Mouse (Mus musculus): ENCODE data around the gene Tbc1d2. TPM values are rescaled to one million over a fixed set of nuclear protein-coding genes. Genes with fewer than 3 reads are reported as not detected.
A peak's percentile ranks its signal among the peaks of the same experiment; 100 is the strongest.

The Tbc1d2 gene
- polyA plus RNA-seq, 1 experiment = 3.0 TPM

DNA sequence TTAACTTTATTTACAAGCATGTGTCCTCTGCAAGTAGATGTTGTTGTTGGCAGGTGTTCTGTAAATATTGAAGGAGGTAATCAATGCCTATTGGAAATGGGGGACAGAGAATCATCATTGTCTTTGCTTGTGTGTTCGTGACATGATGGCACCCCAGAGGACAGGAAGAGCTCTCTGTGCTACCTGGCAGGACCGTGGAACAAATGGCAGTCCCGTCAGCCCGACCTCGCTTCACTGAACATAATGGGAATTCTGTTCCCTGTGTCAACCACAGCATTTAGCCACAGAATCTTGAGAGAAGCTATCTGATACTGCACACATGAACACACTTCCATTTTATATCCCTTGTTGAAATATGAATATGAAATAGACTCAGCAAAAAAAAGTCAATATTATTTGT is 8.9 kb upstream of the Tbc1d2 start:
- Histone ChIP-seq H3K27ac (ENCODE audit: insufficient read depth, low read length) (no peak overlapping the region), H3K4me1 (ENCODE audit: control insufficient read depth, insufficient read depth, low read length) (no peaks in the 10 kb centered on the region), H3K4me3 (replicated peaks; ENCODE audit: insufficient read depth, low read depth, low read length) (no peak overlapping the region), H3K27me3 (ENCODE audit: control insufficient read depth, insufficient read depth, low read length) (no peaks in the 10 kb centered on the region)
- no peak for DNase-seq
- TF ChIP-seq CTCF (IDR thresholded peaks at IDR 0.05; ENCODE audit: borderline replicate concordance, insufficient read depth, low read depth, low read length) (no peak), POLR2A (IDR thresholded peaks at IDR 0.05; ENCODE audit: borderline replicate concordance, insufficient read depth, low read length) (no peak)
- WGBS = 12% methylated on average over 5 of the region's 5 CpGs

DNA sequence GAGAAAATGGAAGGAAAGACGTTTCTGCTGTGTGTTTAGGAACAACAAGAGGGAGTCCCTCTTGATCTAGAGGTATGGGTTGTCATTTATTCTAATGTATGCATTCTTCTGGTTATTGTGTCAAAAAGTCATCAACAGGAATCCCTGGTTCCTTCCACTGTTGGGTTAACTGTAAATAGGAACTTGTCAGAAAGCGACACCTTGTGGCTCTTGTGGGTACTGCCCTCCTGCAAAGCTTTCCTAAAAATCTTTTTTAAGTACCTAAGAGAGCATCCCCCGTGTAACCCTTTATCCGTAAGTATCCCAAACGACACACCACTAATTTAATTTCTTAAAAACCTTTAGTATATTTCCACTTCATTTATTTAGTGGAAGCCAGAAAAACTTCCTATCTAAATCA is 7.1 kb upstream of the Tbc1d2 start:
- TF ChIP-seq CTCF (IDR thresholded peaks at IDR 0.05; ENCODE audit: borderline replicate concordance, insufficient read depth, low read depth, low read length) (peak; percentile 58), POLR2A (IDR thresholded peaks at IDR 0.05; ENCODE audit: borderline replicate concordance, insufficient read depth, low read length) (no peak)
- 6% methylated on average over 5 of the region's 5 CpGs for WGBS
- Histone ChIP-seq H3K4me3 (replicated peaks; ENCODE audit: insufficient read depth, low read depth, low read length) (no peak overlapping the region), H3K27ac (ENCODE audit: insufficient read depth, low read length) (no peak overlapping the region), H3K4me1 (ENCODE audit: control insufficient read depth, insufficient read depth, low read length) (no peaks in the 10 kb centered on the region), H3K27me3 (ENCODE audit: control insufficient read depth, insufficient read depth, low read length) (no peaks in the 10 kb centered on the region)
- DNase-seq = peak; percentile 64 to 78

DNA sequence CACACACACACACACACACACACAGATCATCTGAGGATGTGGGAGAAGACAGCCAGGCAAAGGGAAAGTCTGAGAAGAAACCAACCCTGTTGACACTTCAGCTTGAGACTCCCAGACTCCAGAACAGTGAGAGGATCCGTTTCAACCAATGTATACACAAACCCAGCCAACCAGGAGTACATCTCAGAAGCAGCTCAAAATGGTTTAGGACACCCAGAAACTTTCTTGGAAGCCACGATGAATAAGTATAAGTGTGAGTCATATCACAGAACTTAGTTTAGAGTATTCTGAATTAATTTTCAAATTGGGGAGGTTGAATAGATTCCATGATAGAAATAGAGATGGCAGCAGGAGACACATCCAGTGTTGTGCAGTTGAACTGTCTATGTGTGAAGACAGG is 5.9 kb upstream of the Tbc1d2 start:
- Histone ChIP-seq H3K27me3 (ENCODE audit: control insufficient read depth, insufficient read depth, low read length) (no peaks in the 10 kb centered on the region), H3K4me1 (ENCODE audit: control insufficient read depth, insufficient read depth, low read length) (no peaks in the 10 kb centered on the region), H3K4me3 (replicated peaks; ENCODE audit: insufficient read depth, low read depth, low read length) (no peak overlapping the region), H3K27ac (ENCODE audit: insufficient read depth, low read length) (no peak overlapping the region)
- DNase-seq = no peak
- TF ChIP-seq POLR2A (IDR thresholded peaks at IDR 0.05; ENCODE audit: borderline replicate concordance, insufficient read depth, low read length) = no peak
- TF ChIP-seq CTCF (IDR thresholded peaks at IDR 0.05; ENCODE audit: borderline replicate concordance, insufficient read depth, low read depth, low read length) = no peak
- 81% methylated on average over 2 of the region's 2 CpGs for WGBS

DNA sequence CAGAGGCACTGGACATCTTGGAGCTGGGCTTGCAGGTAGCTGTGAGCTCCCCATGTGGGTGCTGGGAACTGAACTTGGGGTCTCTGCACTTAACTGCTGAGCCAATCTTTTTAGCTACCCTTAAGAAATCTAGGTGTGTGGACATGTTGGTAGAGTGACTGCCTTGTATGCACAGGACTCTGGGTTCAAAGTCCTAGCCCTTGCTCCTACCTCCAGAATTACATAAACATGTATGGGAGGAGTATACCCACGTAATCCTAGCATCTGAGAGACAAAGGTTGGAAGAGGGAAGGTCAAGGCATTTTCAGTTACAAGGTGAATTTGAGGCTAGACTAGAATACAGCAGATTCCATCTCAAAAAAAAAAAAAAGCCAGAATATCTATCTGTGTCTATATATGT is 5.3 kb upstream of the Tbc1d2 start:
- no peak for DNase-seq
- Histone ChIP-seq H3K27me3 (ENCODE audit: control insufficient read depth, insufficient read depth, low read length) (no peaks in the 10 kb centered on the region), H3K27ac (ENCODE audit: insufficient read depth, low read length) (no peak overlapping the region), H3K4me3 (replicated peaks; ENCODE audit: insufficient read depth, low read depth, low read length) (no peak overlapping the region), H3K4me1 (ENCODE audit: control insufficient read depth, insufficient read depth, low read length) (no peaks in the 10 kb centered on the region)
- no peak for TF ChIP-seq POLR2A (IDR thresholded peaks at IDR 0.05; ENCODE audit: borderline replicate concordance, insufficient read depth, low read length)
- TF ChIP-seq CTCF (IDR thresholded peaks at IDR 0.05; ENCODE audit: borderline replicate concordance, insufficient read depth, low read depth, low read length) = no peak
- 96% methylated on average over 1 of the region's 1 CpGs for WGBS

DNA sequence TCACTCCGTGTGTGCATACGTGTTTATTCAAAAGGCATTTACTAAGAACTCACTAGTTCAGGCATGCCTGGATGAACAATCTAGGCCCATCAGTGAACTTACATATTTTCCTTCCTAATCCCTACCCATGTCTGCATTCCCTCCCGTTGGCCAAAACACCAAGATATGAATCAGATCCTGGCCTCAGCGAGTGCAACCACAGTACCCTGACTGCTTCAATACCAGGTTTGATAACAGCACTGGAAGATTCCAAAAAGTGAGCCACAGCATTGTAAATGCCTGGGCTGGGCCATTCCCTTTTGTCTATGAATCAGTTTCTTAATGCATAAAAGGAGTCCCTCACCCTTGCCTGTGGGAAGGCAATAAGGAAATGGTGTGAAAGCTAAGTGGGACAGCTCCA is 848 bp downstream of the Tbc1d2 start:
- no peak overlapping the region for H3K27ac ChIP-seq (ENCODE audit: insufficient read depth, low read length)
- no peak for DNase-seq
- 74% methylated on average over 4 of the region's 4 CpGs for WGBS
- TF ChIP-seq POLR2A (IDR thresholded peaks at IDR 0.05; ENCODE audit: borderline replicate concordance, insufficient read depth, low read length) = no peak
- no peak for TF ChIP-seq CTCF (IDR thresholded peaks at IDR 0.05; ENCODE audit: borderline replicate concordance, insufficient read depth, low read depth, low read length)
- no peaks in the 10 kb centered on the region; the same call in 1 of the 2 replicates for H3K4me1 ChIP-seq (ENCODE audit: control insufficient read depth, insufficient read depth, low read length)
- H3K4me3 ChIP-seq (replicated peaks; ENCODE audit: insufficient read depth, low read depth, low read length) = peak overlapping the region; percentile 89
- H3K27me3 ChIP-seq (ENCODE audit: control insufficient read depth, insufficient read depth, low read length) = no peaks in the 10 kb centered on the region

DNA sequence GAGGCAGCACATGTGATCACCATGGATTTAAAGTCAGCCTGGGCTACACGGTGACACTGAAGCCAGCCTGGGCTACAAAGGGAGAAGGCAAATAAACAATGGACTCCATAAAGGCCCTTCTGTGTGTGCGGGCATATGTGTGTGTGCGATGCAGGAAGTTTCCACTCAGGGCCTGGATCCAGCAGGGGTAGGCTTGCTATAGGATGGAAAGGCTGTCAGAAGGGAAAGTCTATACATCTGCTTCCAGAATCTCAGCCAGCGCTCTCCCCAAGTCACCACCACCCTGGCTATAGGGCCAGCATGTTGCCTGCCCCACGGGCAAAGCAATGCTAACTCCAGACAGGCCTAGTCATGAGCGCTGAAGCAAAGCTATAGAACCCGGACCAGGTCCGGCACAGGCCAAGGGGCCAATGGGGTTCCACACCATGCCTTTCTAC is 6.3 kb downstream of the Tbc1d2 start:
- 92% methylated on average over 8 of the region's 8 CpGs for WGBS
- H3K27me3 ChIP-seq (ENCODE audit: control insufficient read depth, insufficient read depth, low read length) = no peaks in the 10 kb centered on the region
- H3K4me1 ChIP-seq (ENCODE audit: control insufficient read depth, insufficient read depth, low read length) = no peaks in the 10 kb centered on the region
- H3K27ac ChIP-seq (ENCODE audit: insufficient read depth, low read length) = no peak overlapping the region
- TF ChIP-seq CTCF (IDR thresholded peaks at IDR 0.05; ENCODE audit: borderline replicate concordance, insufficient read depth, low read depth, low read length) (no peak), POLR2A (IDR thresholded peaks at IDR 0.05; ENCODE audit: borderline replicate concordance, insufficient read depth, low read length) (no peak)
- DNase-seq = no peak
- no peak overlapping the region for H3K4me3 ChIP-seq (replicated peaks; ENCODE audit: insufficient read depth, low read depth, low read length)

DNA sequence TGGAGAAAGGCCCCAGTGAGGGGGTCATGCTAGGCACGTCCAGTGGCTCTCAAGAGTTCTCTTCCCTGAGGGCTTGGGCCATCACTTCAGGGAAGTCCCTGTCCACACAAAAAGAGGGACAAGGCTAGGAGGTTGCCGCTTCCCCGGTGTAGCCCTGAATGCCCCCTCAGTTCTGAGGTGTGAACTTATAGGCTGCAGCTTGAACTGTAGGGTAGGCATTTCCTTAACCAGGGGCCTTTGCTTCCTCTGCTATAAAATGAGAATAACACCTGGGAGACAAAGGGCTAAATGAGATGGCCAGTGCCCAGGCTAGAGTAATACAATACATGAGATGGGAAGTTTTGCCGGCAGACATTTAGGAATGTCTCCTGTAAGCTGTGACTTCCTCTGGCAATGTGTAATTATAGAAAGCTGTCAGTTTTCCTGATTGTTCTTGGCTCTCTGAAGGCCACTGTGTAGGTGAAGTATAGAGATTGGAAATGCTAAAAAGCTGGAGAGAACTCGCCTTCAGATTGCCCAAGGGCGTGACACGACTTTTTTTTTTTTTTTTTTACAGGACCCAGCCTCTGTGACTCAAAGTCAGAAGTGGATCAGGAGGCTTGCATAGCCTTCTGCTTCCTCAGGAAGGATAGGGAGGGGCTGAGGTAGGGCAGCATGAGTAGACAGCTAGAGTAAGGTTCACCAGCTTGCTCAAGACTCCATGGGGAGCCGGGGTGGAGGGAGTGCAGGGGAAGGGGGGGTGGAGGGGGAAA is 6.9 kb downstream of the Tbc1d2 start:
- TF ChIP-seq POLR2A (IDR thresholded peaks at IDR 0.05; ENCODE audit: borderline replicate concordance, insufficient read depth, low read length) = no peak
- no peak for DNase-seq
- WGBS = 82% methylated on average over 8 of the region's 8 CpGs
- no peak overlapping the region for H3K4me3 ChIP-seq (replicated peaks; ENCODE audit: insufficient read depth, low read depth, low read length)
- H3K4me1 ChIP-seq (ENCODE audit: control insufficient read depth, insufficient read depth, low read length) = no peaks in the 10 kb centered on the region
- H3K27ac ChIP-seq (ENCODE audit: insufficient read depth, low read length) = no peak overlapping the region
- H3K27me3 ChIP-seq (ENCODE audit: control insufficient read depth, insufficient read depth, low read length) = no peaks in the 10 kb centered on the region

DNA sequence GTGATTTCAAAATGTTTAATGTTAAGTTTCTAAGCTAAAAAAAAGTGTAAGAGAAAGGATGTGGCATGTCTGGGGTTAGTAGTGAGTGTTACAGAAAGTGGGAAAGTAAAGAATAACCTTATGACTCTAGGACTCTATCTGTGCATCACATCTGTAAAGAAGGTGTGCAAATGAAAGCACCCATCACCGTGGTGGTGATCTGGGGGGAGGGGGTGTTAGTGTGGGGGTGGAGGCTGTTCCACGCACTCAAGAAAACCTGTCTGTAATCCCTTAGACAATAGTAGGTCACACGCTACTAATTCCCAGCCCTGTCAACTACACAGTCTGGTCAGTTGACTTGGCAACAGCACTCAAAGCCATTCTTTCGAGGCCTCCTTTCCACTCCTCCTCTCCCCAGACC is 8.7 kb downstream of the Tbc1d2 start:
- DNase-seq = no peak
- WGBS = 54% methylated on average over 4 of the region's 4 CpGs
- H3K27me3 ChIP-seq (ENCODE audit: control insufficient read depth, insufficient read depth, low read length) = no peaks in the 10 kb centered on the region
- TF ChIP-seq POLR2A (IDR thresholded peaks at IDR 0.05; ENCODE audit: borderline replicate concordance, insufficient read depth, low read length) (no peak), CTCF (IDR thresholded peaks at IDR 0.05; ENCODE audit: borderline replicate concordance, insufficient read depth, low read depth, low read length) (no peak)
- no peak overlapping the region for H3K4me3 ChIP-seq (replicated peaks; ENCODE audit: insufficient read depth, low read depth, low read length)
- H3K4me1 ChIP-seq (ENCODE audit: control insufficient read depth, insufficient read depth, low read length) = no peaks in the 10 kb centered on the region
- H3K27ac ChIP-seq (ENCODE audit: insufficient read depth, low read length) = no peak overlapping the region
